Mouse (Mus musculus): Measurements from ENCODE around the gene Gm49776. TPM values are rescaled to one million over a fixed set of nuclear protein-coding genes. Genes with fewer than 3 reads are reported as not detected.
A peak's percentile ranks its signal among the peaks of the same experiment; 100 is the strongest.
"Not testable (repeated sequence)": the region's sequence is repeated elsewhere in the genome, so short reads cannot be mapped to it uniquely, and the experiment has no call there.

Gene Gm49776
- under 1 TPM in 1 of 2 experiments, not detected in 1; 0.79 TPM for total RNA-seq (2021)

DNA sequence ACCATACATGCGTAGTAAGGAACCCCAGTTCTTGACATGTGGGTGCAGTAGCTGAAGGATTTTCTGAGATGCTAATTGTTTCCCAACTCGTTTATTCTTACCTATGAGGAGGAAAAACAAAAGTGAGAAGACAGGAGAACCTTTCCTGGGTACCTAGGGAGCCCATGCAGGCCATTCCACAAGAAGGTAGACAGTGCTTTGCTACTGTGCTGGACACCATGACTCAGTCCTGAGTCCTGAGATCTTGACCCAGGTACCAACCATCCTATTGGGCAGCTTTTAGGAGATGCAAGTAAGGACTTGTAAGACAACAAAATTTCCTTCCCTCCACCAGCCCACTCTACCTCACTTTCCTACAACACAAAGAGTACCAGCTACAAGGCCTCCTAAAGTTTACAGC lies at the start of gene Gm49776:
Gene Gm49776, minus strand, starts transcription at position 101 of the 400 bp plus-strand sequence.
- DNase-seq (ENCODE audit: extremely low spot score in 1 of 2, low spot score in 1 of 2) = no peak

DNA sequence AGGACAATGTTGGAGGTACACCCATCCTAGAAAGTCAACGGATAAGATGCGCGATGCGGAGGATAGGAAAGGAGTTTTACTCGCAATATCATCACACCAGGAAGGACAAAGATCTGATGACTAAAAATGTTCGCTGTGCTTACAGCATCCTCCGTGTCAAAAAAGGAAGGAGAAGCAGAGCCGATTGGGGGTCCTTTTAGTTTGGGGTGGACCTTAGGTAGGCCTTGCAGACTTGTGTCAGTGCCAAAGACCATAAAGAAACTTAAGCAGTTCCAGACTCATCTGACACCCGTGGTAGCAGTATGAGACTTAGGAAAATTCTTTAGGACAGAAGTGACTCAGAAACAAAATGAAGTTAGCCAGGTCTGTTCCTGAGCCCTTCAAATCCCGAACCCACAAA lies 31.5 kb upstream of the Gm49776 start:
- not testable (repeated sequence) for DNase-seq (ENCODE audit: extremely low spot score in 1 of 2, low spot score in 1 of 2)

DNA sequence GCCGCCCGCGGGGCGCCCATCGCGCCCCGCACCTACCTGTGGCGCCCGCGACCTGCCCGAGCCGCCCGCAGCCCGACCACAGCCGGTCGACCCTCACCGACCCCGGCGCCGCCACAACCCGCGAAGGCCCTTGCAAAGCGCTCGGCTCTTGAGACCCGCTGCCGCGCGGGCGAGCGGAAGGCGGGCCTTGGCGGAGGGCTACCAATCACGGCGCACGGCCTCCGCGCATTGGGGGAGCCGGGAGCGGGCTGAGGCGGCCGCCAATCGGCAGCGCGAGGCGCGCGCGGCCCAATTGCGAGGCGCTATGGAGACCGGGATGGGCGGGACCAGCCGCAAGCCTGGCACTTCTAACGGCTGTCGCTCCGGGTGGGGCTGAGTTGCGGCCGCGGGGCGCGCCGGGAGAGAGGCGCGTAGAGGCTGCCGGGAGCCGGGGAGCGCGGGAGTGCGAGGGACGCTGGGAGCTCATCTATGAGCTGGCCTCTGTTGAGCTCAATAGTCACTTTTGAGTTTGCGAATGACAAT lies 31.0 kb upstream of the Gm49776 start, which contains the start of gene Dgcr8:
Gene Dgcr8, minus strand, starts transcription at position 180 of the 522 bp plus-strand sequence.
- DNase-seq (ENCODE audit: extremely low spot score in 1 of 2, low spot score in 1 of 2) = peak; percentile 88 to 97

DNA sequence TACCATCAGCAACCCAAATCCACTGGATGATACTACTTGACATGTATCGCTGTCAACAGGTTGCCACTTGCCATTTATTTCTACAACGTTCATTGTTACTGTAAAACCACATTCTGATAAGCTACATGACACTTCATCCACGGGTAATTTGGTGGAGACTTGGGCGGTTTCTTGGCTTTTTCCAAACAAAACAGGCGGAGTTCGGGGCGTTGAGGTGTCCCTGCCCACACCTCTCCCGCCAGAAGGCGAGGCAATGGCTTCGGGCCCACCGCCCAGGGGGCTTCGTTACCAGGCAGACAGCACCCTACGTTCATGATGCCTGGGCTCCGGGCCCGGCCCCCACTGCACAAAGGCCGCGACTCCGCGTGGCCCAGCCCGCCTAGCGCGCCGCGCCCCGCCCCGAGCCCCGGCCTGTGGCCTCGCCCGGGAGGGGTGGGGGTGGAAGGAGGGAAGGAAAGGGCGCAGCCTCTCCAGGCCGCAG lies 30.5 kb upstream of the Gm49776 start:
- peak in 1 of 2 experiments; percentile 29 for DNase-seq (ENCODE audit: extremely low spot score in 1 of 2, low spot score in 1 of 2)

DNA sequence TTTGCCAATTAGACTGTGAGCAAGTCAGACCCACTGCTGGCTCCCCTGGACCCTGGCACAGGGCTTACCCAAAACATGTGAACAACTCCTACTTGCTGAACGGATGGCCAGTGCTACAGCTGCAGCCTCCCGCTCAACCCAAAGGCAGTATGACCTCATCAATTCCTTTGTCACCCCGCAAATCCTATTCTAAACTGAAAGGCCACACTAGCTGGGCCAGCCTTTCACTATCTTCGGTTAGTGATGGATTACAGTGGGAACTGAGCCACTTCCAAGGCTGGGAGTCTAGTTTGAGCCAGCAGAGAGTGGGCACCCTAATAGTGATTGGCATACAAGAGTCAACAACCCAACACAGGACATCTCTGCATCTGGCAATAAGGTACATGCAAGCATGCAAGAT lies 30.0 kb upstream of the Gm49776 start:
- DNase-seq (ENCODE audit: extremely low spot score in 1 of 2, low spot score in 1 of 2) = no peak

DNA sequence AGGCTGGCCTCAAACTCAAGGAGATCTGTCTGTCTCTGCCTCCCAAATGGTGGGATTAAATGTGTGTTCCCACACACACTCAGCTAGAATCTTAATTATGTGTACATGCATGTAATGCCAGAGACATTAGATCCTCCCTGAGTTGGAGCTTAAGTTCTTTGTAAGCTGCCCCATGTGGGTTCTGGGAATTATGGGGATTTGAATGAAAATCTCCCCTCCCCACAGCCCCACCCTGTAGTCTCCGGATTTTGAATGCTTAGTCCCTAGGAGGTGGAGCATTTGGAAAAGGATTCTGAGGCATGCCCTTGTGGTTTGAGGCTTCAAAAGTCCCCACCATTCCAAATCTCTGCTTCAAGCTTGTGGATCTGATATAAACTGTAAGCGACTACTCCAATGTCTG lies 17.0 kb upstream of the Gm49776 start:
- DNase-seq (ENCODE audit: extremely low spot score in 1 of 2, low spot score in 1 of 2) = no peak

DNA sequence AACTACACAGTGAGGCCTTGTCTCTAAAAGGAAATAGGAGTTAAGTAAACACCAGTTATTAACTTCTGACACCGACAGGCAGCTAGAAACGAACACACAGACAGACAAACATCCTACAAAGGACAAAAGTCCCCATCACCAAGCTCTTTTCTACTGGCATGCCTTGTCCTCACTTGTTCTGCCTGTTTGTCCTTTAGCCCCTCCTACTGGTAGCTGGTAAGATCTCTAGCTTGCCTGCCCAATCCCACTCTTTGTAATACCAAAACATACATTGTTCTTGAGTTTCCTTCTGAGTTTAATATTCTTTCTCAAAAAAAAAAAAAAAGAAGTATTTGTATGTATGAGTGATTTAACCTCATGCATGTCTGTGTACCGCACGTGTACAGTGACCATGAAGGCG lies 10.1 kb upstream of the Gm49776 start:
- no peak for DNase-seq (ENCODE audit: extremely low spot score in 1 of 2, low spot score in 1 of 2)

DNA sequence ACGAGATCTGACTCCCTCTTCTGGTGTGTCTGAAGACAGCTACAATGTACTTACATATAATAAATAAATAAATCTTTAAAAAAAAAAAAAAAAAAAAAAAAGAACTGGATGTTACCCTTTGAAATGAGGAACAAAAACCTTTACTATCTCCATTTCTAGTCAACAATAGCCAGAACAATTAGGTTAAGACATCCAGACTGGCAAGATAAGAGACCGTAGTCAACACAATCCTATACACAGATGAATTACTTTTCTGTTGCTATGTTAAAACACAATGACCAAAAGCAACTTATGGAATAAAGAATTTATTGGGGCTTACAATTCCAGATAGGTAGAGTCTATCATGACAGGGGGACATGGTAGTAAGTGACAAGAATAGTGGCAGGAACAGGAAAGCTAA lies 6.9 kb upstream of the Gm49776 start:
- DNase-seq (ENCODE audit: extremely low spot score in 1 of 2, low spot score in 1 of 2) = no peak

DNA sequence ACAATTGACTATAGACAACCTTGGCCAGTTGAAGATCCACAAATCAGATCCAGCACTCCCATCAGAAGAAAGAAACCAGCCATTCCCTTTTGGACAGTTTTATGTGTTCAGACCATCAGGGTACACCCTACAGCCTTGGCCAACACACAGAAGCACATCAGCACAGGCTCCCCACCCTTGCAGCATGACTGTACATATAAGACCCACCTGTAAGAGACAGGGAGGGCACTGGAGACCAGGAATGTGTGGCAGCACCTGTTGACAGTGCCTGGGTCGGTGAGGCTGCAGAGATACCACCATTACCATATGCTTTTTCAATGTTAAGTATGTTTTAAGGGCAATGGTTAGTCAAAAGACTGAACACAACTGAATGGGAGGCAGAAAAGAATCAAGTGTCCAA lies 4.3 kb downstream of the Gm49776 start:
- no peak for DNase-seq (ENCODE audit: extremely low spot score in 1 of 2, low spot score in 1 of 2)

DNA sequence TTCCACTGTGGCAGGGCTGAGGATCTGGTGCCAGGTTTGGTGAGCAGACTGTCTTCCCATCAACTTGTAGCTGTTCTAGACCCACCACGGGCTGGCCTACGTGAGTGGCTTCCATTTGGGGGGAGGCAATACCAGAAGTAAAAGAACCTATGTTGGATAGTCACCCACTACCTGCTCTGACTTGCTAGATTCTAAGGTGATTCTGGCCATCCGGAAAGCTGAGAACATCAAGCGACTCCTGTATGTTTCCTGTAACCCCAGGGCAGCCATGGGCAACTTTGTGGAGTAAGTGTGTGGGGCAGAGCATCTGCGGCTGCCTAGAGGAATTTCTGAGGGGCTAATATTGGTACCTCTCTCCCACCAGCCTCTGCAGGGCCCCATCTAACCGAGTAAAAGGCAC lies 5.4 kb downstream of the Gm49776 start:
- DNase-seq (ENCODE audit: extremely low spot score in 1 of 2, low spot score in 1 of 2) = no peak

DNA sequence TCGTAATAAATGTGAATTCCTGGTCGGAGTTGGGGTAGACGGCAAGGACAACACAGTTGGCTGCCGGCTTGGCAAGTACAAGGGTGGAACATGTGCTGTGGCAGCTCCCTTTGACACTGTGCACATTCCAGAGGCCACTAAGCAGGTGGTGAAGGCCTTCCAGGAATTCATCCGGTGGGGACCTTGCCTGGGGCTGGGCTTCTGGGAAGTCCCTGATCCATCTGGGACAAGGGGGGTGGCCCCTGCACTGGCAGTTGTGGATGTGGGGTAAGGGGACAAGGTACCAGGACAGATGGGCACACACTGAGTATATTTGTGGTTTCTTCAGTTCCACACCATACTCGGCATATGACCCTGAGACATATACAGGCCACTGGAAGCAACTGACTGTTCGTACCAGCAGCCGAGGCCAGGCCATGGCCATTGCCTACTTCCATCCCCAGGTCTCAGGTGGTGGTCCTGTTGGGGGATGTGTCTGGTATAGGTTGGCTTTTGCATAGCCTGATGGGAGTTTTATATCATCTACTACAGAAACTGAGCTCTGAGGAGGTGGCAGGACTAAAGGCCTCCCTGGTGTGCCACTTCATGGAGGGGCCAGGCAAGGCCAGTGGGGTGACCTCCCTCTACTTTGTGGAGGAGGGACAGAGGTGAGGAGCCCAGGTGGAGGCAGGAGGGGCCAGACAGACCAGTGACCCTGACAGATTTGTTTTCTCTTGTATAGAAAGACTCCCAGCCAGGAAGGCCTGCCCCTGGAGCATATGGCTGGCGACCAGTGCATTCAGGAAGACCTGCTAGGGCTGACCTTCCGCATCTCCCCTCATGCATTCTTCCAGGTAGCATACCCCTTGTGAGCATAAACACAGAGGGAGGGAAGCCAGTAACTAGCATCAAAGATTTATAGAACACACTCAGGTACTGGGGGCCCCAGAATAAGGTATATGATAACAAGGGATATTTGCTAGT lies 7.0 kb downstream of the Gm49776 start:
- DNase-seq (ENCODE audit: extremely low spot score in 1 of 2, low spot score in 1 of 2) = no peak

DNA sequence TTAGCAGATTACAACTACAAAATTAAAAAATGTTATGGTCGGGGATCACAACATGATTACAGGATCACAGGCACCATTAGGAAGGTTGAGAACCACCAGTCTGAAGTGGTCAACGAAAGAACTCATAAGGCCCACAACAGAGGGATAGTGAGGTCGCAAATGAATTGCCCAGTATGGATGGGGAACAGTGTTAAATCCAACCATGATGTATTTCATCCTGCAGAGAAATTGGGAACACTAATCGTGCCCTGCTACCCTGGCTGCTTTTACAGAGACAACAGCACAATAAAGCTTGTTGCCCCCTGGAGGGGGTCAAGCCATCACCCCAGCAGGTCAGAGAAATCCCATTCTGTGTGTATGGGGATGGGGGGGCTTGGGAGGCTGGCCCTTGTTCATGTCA lies 7.9 kb downstream of the Gm49776 start:
- no peak for DNase-seq (ENCODE audit: extremely low spot score in 1 of 2, low spot score in 1 of 2)

DNA sequence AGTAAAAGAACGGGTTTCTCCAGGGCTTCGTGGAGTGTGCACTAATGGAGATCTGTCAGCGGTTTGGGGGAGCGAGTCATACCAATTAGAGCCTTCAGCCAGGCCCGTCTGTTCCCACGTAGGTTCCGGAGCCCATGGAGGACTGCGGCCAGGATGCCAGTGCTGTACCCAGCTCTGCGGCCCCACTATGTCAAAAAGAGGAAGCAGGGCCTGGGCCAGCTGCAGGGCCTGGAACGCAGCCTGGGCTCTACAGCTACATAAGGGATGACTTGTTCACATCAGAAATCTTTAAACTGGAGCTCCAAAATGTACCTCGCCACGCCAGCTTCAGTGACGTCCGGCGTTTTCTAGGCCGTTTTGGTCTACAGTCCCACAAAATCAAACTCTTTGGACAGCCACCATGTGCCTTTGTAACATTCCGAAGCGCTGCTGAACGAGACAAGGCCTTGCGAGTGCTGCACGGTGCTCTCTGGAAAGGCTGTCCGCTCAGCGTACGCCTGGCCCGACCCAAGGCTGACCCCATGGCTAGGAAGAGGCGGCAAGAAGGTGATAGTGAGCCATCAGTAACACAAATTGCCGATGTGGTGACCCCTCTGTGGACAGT lies 8.7 kb downstream of the Gm49776 start:
- no peak for DNase-seq (ENCODE audit: extremely low spot score in 1 of 2, low spot score in 1 of 2)

DNA sequence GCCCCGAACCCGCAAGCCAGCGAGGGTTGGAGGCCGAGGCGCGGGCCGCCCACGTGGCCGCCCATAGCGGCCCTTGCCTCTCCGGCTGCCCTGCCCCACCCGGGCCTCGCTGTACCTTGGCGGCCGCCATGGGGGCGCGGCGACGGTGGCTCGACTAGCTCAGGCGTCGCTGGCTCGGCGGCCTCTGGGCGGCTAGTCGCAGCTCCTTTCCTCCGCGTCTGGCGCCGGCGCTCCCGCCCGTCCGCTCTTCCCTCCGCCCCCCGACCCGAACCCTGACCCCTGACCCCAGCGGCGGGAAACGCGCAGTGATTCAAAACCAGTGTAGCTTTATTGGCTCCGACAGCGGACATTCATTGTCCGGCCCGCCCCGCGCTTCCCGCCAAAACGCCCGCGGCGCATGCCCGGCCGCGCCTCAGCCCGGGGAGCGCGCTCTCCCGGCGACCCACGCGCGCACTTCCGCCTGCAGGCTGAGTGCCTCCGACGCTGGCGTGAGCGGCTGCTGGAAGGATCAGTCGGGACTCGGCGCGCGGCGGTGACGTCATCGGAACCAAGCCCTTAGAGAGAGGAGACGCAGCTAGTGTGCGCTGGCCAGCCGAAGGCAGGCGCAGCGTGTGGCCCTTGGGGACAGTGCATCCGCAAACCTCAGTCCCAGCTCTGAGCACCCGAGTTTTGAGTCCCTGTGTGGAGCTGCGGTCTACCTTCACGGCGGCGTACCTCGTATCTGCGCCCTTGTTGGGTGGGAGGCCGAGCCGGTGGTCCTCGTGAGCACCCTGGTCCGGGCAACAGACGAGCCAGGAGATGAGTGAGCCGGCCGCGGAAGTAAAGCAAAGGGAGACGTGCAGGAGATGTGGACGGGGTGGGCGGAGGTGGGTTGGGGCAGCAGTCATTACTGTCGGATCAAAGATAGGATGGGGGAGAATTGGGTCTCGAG lies 9.4 kb downstream of the Gm49776 start, which contains the start of the genes Trmt2a and Ranbp1:
Gene Trmt2a, plus strand, starts transcription at position 247 of the 931 bp plus-strand sequence.
Gene Ranbp1, minus strand, starts transcription at position 300 of the 931 bp plus-strand sequence.
- DNase-seq (ENCODE audit: extremely low spot score in 1 of 2, low spot score in 1 of 2) = peak; percentile 96 to 97

DNA sequence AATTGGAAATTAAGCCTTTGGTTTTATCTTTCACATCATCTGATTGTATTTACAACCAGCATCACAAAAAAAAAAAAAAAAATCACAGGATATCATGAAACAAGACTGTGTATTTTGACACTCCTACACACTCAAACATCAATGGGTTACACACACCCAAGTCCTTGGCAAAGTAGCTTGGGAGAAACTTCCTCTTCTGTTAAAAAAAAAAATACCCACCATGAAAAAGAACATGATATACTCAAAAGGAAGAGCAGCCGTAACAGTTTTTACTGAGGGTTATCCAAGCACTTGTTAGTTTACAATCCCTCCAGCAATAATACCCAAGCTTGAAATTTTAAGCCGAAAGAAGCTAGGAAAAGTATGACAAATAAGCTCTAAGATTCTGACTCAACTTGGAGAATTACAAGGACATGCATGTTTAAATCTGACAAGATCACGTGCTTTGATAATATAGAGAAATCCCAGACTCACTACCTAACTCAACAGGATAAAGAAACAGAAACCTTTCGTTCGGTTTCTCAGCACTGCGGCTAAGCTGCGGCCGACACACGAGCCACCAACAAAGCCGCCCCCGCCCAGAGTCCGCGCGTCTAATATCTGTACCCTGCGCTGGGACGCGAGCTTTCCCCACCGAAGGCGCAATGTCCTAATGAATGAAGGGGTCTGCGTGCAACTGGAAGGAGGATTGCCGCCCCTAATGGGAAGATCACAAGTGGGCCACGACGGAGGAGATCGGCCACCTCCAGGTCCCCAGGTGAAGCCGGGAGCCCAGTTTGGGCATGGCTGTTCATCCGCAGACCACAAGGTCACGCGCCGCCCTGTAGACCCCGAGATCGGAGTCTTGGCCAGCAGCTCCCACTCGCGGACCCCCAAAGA lies 10.4 kb downstream of the Gm49776 start:
- DNase-seq (ENCODE audit: extremely low spot score in 1 of 2, low spot score in 1 of 2) = no peak

DNA sequence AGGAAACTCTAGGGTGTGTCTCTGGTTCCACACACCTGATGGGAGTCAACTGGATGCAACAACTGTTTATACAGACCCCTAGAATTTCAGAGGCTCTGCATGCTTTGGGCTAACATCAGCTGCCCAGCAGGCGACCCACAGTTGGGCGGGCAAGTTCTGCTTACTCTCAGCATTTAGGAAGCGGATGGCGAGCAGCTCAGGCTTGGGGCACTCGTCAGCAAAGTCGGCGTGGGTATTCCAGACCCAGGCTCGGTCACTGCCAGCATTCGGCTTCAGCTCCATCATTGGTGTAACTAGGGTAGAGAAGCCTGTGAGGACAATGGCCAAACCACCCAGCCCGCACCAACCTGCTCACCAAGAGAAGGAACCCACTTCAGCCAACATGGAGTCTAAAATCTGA lies 16.5 kb downstream of the Gm49776 start:
- DNase-seq (ENCODE audit: extremely low spot score in 1 of 2, low spot score in 1 of 2) = no peak

DNA sequence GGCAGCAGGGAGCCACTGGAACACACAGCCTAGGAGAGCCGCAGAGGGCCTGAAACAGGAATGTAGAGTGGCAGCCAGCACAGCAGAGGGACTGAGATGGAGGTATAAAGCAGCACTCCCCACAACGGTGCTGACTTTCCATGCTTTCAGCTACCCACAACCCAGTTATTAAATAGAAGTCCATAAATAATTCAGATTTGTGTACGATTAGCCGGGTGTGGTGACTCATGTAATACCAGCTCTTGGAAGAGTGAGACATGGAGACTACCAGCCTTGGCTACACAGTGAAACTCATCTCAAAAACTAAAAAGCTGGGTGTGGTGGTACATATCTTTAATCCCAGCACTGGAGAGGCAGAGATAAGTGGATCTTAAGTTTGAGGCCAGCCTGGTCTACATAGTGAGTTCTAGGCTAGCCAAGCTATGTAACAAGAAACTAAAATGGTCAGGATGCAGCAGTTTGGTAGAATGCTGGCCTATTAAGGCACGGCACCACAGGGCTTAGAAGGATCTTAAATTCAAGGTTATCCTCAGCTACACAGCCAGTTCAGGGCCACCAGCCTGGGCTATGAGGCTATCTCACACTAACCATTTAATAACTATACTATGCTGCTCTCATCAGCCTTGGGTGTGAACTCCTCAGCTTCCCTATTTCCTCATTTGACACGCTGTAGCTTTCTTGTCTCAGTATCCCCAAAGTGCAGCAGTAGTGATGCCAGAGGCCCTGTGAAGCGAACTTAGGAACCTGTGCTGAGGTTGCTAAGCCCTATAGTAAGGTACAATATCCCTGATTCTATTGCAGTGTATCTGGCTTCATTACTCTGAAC lies 21.2 kb downstream of the Gm49776 start:
- no peak for DNase-seq (ENCODE audit: extremely low spot score in 1 of 2, low spot score in 1 of 2)

DNA sequence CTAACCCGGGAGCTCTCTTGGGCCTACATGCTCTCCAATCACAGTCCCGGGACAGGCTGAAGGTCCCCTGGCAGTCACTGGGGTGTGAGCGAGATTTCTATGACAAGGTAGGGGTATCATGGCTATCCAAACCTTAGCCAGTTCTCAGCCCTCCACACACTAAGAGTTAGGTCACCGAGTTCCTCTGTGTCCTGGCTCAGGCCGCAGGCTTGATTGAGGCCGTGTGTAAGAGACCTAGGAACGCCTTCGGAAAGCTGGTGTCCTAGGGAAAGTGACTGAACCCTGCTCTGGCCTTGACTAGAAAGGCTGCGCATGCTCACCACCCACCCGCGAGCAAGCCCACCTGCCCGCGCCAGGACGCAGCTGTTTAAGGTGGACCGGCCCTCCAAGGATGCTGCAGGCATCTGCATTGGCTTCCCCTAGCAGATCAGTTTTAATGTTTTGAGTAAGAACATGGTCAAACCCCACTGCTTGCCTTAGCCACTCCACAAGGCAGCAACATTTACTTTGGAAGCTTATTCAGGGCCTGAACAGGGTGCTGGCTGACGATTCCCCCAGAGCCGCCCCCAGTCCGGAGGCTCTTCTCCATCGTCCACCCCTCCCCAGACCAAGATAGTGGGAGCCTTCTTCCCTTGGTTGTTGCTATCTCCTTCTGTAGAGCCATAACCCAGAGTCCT lies 22.6 kb downstream of the Gm49776 start:
- peak in 1 of 2 experiments; percentile 56 for DNase-seq (ENCODE audit: extremely low spot score in 1 of 2, low spot score in 1 of 2)
